Mouse (Mus musculus) CH12.LX (cell line): ENCODE results near the gene Pwwp2b. TPM values are rescaled to one million over a fixed set of nuclear protein-coding genes. Genes with fewer than 3 reads are reported as not detected.

ENCODE experiments used
- DNase-seq: peaks from one replicate; pipeline ENCODE4 v3.0.0-alpha.2; 2013; ENCODE audit errors: extremely low read depth
- H3K27ac ChIP-seq: 2 replicates; pipeline ENCODE4 v1.5.1; 2012; ENCODE audit warnings: low read depth, mild to moderate bottlenecking, control low read depth, moderate library complexity; ENCODE audit not compliant: insufficient read depth
- H3K27me3 ChIP-seq: replicated peaks from 2 replicates; pipeline ENCODE3; 2012; ENCODE audit warnings: inconsistent platforms
- H3K36me3 ChIP-seq, 2 experiments: replicated peaks in 1 of 2; 2 replicates each; pipeline versions ENCODE3 to v1.6.1; 2012; ENCODE audit warnings: inconsistent platforms in 1 of 2, low read length in 1 of 2, mild to moderate bottlenecking in 1 of 2, mixed read lengths in 1 of 2, moderate library complexity in 1 of 2; ENCODE audit not compliant: control insufficient read depth in 1 of 2, insufficient read depth in 1 of 2
- H3K4me1 ChIP-seq, 2 experiments: 2 replicates each; pipeline ENCODE4 v1.6.1; 2012; ENCODE audit warnings: inconsistent platforms in 1 of 2, moderate library complexity in 1 of 2; ENCODE audit not compliant: insufficient read depth in 2 of 2, control insufficient read depth in 1 of 2
- H3K4me2 ChIP-seq: 2 replicates; pipeline ENCODE4 v1.6.1; 2012; ENCODE audit warnings: low read depth, mild to moderate bottlenecking, control low read depth; ENCODE audit not compliant: poor library complexity, insufficient read depth, severe bottlenecking
- H3K4me3 ChIP-seq, 3 experiments: fragments of 150-350 bp in 1 of 3; sonication (generic) in 1 of 3; replicated peaks in 1 of 3; 2 replicates each; pipeline versions ENCODE3 to v1.5.1; 2011 to 2012; ENCODE audit warnings: low read depth in 2 of 3, low read length in 2 of 3, mild to moderate bottlenecking in 2 of 3, moderate library complexity in 2 of 3, control low read depth in 1 of 3, improper control_type of control experiment in 1 of 3, inconsistent platforms in 1 of 3, mixed read lengths in 1 of 3; ENCODE audit not compliant: poor library complexity in 1 of 3
- H3K79me2 ChIP-seq: replicated peaks from 2 replicates; pipeline ENCODE4 v1.6.1; 2012; ENCODE audit warnings: mild to moderate bottlenecking, moderate library complexity; ENCODE audit not compliant: control insufficient read depth, poor library complexity, insufficient read depth, severe bottlenecking; ENCODE audit errors: extremely low read depth
- H3K9ac ChIP-seq: 2 replicates; pipeline ENCODE4 v1.6.1; 2012; ENCODE audit warnings: low read depth, mild to moderate bottlenecking, control low read depth, moderate library complexity; ENCODE audit not compliant: insufficient read depth
- H3K9me3 ChIP-seq: replicated peaks from 2 replicates; pipeline ENCODE3; 2012; ENCODE audit warnings: low read length, inconsistent platforms, mixed read lengths
- CHD1 ChIP-seq: IDR thresholded peaks from 2 replicates; pipeline ENCODE4 v1.6.1; 2012; ENCODE audit warnings: low read depth, low read length, improper control_type of control experiment, inconsistent platforms
- CHD2 ChIP-seq: IDR thresholded peaks from 2 replicates; pipeline ENCODE4 v1.6.1; 2011; ENCODE audit warnings: low read length, improper control_type of control experiment
- CTCF ChIP-seq, 2 experiments: IDR thresholded peaks in 1 of 2; conservative IDR thresholded peaks in 1 of 2; 2 replicates each; pipeline ENCODE4 v1.5.1; 2011 to 2012; ENCODE audit warnings: low read depth in 2 of 2, low read length in 2 of 2, improper control_type of control experiment in 1 of 2, inconsistent platforms in 1 of 2, mild to moderate bottlenecking in 1 of 2, moderate library complexity in 1 of 2
- E2F4 ChIP-seq: IDR thresholded peaks from 2 replicates; pipeline ENCODE4 v1.6.1; 2011; ENCODE audit warnings: low read depth, low read length, improper control_type of control experiment; ENCODE audit not compliant: insufficient replicate concordance
- ETS1 ChIP-seq: conservative IDR thresholded peaks from 2 replicates; pipeline ENCODE4 v1.6.1; 2012; ENCODE audit warnings: low read depth, mild to moderate bottlenecking, inconsistent platforms, low read length, improper control_type of control experiment, moderate library complexity
- GABPA ChIP-seq: IDR thresholded peaks from 2 replicates; pipeline ENCODE4 v1.6.1; 2012; ENCODE audit warnings: low read depth, low read length, improper control_type of control experiment, inconsistent platforms; ENCODE audit not compliant: insufficient replicate concordance
- IRF4 ChIP-seq: IDR thresholded peaks from 2 replicates; pipeline ENCODE4 v1.6.1; 2014; ENCODE audit warnings: low read depth, mild to moderate bottlenecking, inconsistent platforms, low read length, improper control_type of control experiment
- JUN ChIP-seq: IDR thresholded peaks from 2 replicates; pipeline ENCODE4 v1.6.1; 2011; ENCODE audit warnings: low read depth, mild to moderate bottlenecking, low read length, improper control_type of control experiment, moderate library complexity; ENCODE audit not compliant: insufficient read depth
- JUND ChIP-seq: conservative IDR thresholded peaks from 2 replicates; pipeline ENCODE4 v1.6.1; 2011; ENCODE audit warnings: low read depth, low read length, improper control_type of control experiment
- KAT2A ChIP-seq: IDR thresholded peaks from 2 replicates; pipeline ENCODE4 v1.6.1; 2012; ENCODE audit warnings: low read length, improper control_type of control experiment, inconsistent platforms; ENCODE audit not compliant: insufficient replicate concordance
- MAX ChIP-seq: IDR thresholded peaks from 2 replicates; pipeline ENCODE4 v1.6.1; 2011; ENCODE audit warnings: low read length, improper control_type of control experiment
- MEF2A ChIP-seq: IDR thresholded peaks from 2 replicates; pipeline ENCODE4 v1.6.1; 2014; ENCODE audit warnings: low read depth, mild to moderate bottlenecking, inconsistent platforms, low read length, improper control_type of control experiment, borderline replicate concordance
- MXI1 ChIP-seq: IDR thresholded peaks from 2 replicates; pipeline ENCODE4 v1.6.1; 2011; ENCODE audit warnings: mild to moderate bottlenecking, low read depth, low read length, improper control_type of control experiment
- NELFE ChIP-seq: IDR thresholded peaks from 2 replicates; pipeline ENCODE4 v1.6.1; 2011; ENCODE audit warnings: low read depth, low read length, improper control_type of control experiment
- PAX5 ChIP-seq: IDR thresholded peaks from 2 replicates; pipeline ENCODE4 v1.6.1; 2012; ENCODE audit warnings: low read length, inconsistent platforms, mixed read lengths
- POLR2A ChIP-seq: IDR thresholded peaks from 2 replicates; pipeline ENCODE4 v1.6.1; 2011; ENCODE audit warnings: low read depth, mild to moderate bottlenecking, improper control_type of control experiment, low read length
- POLR2AphosphoS2 ChIP-seq: IDR thresholded peaks from 2 replicates; pipeline ENCODE4 v1.6.1; 2011; ENCODE audit warnings: low read depth, low read length, improper control_type of control experiment
- RAD21 ChIP-seq: IDR thresholded peaks from 2 replicates; pipeline ENCODE4 v1.6.1; 2011; ENCODE audit warnings: low read depth, mild to moderate bottlenecking, low read length, improper control_type of control experiment, moderate library complexity
- SIN3A ChIP-seq: IDR thresholded peaks from 2 replicates; pipeline ENCODE4 v1.6.1; 2012; ENCODE audit warnings: low read length, improper control_type of control experiment, inconsistent platforms
- SMC3 ChIP-seq: IDR thresholded peaks from 2 replicates; pipeline ENCODE4 v1.6.1; 2011; ENCODE audit warnings: low read depth, low read length, improper control_type of control experiment
- TBP ChIP-seq: conservative IDR thresholded peaks from 2 replicates; pipeline ENCODE4 v1.6.1; 2011; ENCODE audit warnings: low read depth, low read length, improper control_type of control experiment
- UBTF ChIP-seq: IDR thresholded peaks from 2 replicates; pipeline ENCODE4 v1.6.1; 2012; ENCODE audit warnings: low read depth, mild to moderate bottlenecking, inconsistent platforms, low read length, improper control_type of control experiment, moderate library complexity
- USF2 ChIP-seq: conservative IDR thresholded peaks from 2 replicates; pipeline ENCODE4 v1.6.1; 2011; ENCODE audit warnings: low read depth, low read length, improper control_type of control experiment
- ZC3H11A ChIP-seq: IDR thresholded peaks from 2 replicates; pipeline ENCODE4 v1.6.1; 2012; ENCODE audit warnings: low read depth, mild to moderate bottlenecking, inconsistent platforms, low read length, improper control_type of control experiment
- ZKSCAN1 ChIP-seq: IDR thresholded peaks from 2 replicates; pipeline ENCODE4 v1.6.1; 2012; ENCODE audit warnings: low read depth, inconsistent platforms, low read length, improper control_type of control experiment, borderline replicate concordance
- dilution Hi-C: fragments of 300-500 bp; cut with MboI; formaldehyde crosslinking; loops from 2 replicates; pipeline ENCODE4 v1.14.3; 2020; ENCODE audit warnings: low sequenced_read_pairs; ENCODE audit not compliant: extremely low pct_unique_long_range_greater_than_20kb, extremely low pct_ligation_motif_present
- in situ Hi-C: fragments of 300-500 bp; cut with MboI; formaldehyde crosslinking; loops from 3 replicates; pipeline ENCODE4 v1.14.3; 2019; ENCODE audit warnings: low sequenced_read_pairs, low pct_ligation_motif_present, low pct_unique_long_range_greater_than_20kb, mixed read lengths
- polyA plus RNA-seq: library from polyadenylated mRNA; unstranded; fragments of >175 nt; gene quantifications from 2 replicates; pipeline ENCODE4 v1.2.1, GENCODE M21; 2012; ENCODE audit warnings: low read depth; ENCODE audit not compliant: insufficient read length
- total RNA-seq, 2 experiments: library from RNA; depleted of rRNA; stranded (reverse); fragments of 300-350 nt in 1 of 2; fragments of >200 nt in 1 of 2; gene quantifications; 2 replicates each; pipeline ENCODE4 v1.2.3; 2012 to 2014

The Pwwp2b gene
- total and polyA plus RNA-seq, 3 experiments, result 0.08 TPM; not detected in 2

GRCm38 (mm10) chr7:139218641-139219415 lies 29.5 kb upstream of the Pwwp2b start:
- peaks cover 88% of the 10 kb centered on the region for H3K27me3 ChIP-seq
- dilution Hi-C loops, result no loop called here
- H3K27ac ChIP-seq, result no peak overlapping the region
- DNase-seq, result no peak
- 0 out of 4 replicates have a peak, but pooled peaks cover 0 to under 1% of the 10 kb centered on the region in 2 experiments for H3K4me1 ChIP-seq
- H3K9me3 ChIP-seq, result no peaks in the 10 kb centered on the region
- no peak for TF ChIP-seq KAT2A
- TF ChIP-seq TBP, result no peak
- H3K79me2 ChIP-seq, result no peaks in the 10 kb centered on the region
- no peaks in the 10 kb centered on the region for H3K36me3 ChIP-seq
- H3K4me3 ChIP-seq, result no peak overlapping the region
- H3K4me2 ChIP-seq, result no peak overlapping the region
- no peak overlapping the region for H3K9ac ChIP-seq
- in situ Hi-C loops, result no loop called here

GRCm38 (mm10) chr7:139219486-139219885 lies 28.8 kb upstream of the Pwwp2b start:
- dilution Hi-C loops, result no loop called here
- Histone ChIP-seq H3K9me3 (no peaks in the 10 kb centered on the region), H3K79me2 (no peaks in the 10 kb centered on the region), H3K4me3 (no peak overlapping the region), H3K27me3 (peaks cover 88% of the 10 kb centered on the region), H3K4me1 (no peaks in the 10 kb centered on the region), H3K36me3 (no peaks in the 10 kb centered on the region), H3K27ac (no peak overlapping the region), H3K9ac (no peak overlapping the region), H3K4me2 (no peak overlapping the region)
- TF ChIP-seq UBTF, result no peak
- TF ChIP-seq MEF2A, result no peak
- TF ChIP-seq POLR2AphosphoS2, result no peak
- no peak for TF ChIP-seq JUN
- TF ChIP-seq GABPA, result no peak
- TF ChIP-seq CTCF (conservative IDR thresholded peaks at IDR 0.05 in 1 of 2, IDR thresholded peaks at IDR 0.05 in 1 of 2; ENCODE audit: low read depth in 2 of 2, low read length in 2 of 2), result no peak
- no peak for TF ChIP-seq ZC3H11A
- TF ChIP-seq IRF4, result no peak
- TF ChIP-seq SIN3A, result no peak
- in situ Hi-C loops, result no loop called here
- DNase-seq, result no peak

GRCm38 (mm10) chr7:139220303-139220702 lies 28.0 kb upstream of the Pwwp2b start:
- Histone ChIP-seq H3K4me3 (no peak overlapping the region), H3K79me2 (no peaks in the 10 kb centered on the region), H3K9ac (no peak overlapping the region), H3K27me3 (peaks cover 88% of the 10 kb centered on the region), H3K9me3 (no peaks in the 10 kb centered on the region), H3K27ac (no peak overlapping the region), H3K36me3 (no peaks in the 10 kb centered on the region), H3K4me2 (no peak overlapping the region), H3K4me1 (no peaks in the 10 kb centered on the region)
- TF ChIP-seq SMC3 (no peak), ZC3H11A (no peak), NELFE (no peak), POLR2A (no peak), PAX5 (no peak), IRF4 (no peak), JUND (no peak), RAD21 (no peak), USF2 (no peak), MXI1 (no peak), ZKSCAN1 (no peak), TBP (no peak), CHD1 (no peak), ETS1 (no peak), CHD2 (no peak), MAX (no peak), JUN (no peak), CTCF (conservative IDR thresholded peaks at IDR 0.05 in 1 of 2, IDR thresholded peaks at IDR 0.05 in 1 of 2; ENCODE audit: low read depth in 2 of 2, low read length in 2 of 2) (no peak), E2F4 (no peak)
- no peak for DNase-seq
- dilution Hi-C loops (no loop called here), in situ Hi-C loops (no loop called here)
